Mouse (Mus musculus): ENCODE data around the gene Olfr910. TPM values are rescaled to one million over a fixed set of nuclear protein-coding genes. Genes with fewer than 3 reads are reported as not detected.

Olfr910 gene
- polyA plus RNA-seq (2015; fragmentation: Nextera tagmentation; extraction: Ambion mirVana), result not detected in 2 replicates

DNA sequence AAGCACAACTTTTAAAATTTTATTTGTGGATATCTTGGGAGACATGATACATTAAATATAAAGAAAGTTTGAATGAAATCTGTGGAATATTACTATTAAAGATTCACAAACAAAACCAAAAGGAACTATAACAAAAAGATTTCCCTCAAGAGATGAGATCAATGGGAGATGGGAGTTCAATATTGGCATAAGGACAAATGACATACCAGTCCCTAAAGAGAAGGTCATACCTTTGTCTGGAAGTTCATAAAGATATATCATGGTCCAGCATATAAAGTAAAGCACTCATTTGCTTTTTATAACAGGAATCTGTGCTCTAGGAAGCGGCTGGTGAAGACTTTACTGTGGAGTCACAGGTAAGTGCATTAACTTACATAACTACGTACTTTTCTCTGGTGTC, at the start of gene Olfr910:
TSS of gene Olfr910 (plus strand) at position 301 of the 400 bp plus-strand sequence.

DNA sequence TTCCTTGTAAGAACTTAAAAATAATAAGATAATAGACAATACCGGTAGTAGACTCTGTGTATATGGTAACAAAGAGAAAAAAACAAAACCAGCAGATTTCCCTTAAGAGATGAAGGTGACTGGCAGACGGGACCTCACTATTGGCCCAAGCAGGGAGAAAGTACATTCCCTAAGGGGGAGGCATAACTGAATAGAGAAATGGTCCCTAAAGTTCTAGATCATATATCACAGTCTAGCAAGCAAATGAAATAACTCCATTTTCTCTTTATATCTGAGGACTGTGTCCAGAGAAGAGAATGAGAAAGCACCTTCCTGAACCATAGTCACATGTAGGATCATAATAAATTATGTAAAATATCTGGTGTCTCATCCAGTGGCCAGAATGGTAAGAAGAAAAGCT, 42.1 kb upstream of the Olfr910 start, which contains the start of gene Olfr907:
TSS of gene Olfr907 (plus strand) at position 301 of the 400 bp plus-strand sequence.

DNA sequence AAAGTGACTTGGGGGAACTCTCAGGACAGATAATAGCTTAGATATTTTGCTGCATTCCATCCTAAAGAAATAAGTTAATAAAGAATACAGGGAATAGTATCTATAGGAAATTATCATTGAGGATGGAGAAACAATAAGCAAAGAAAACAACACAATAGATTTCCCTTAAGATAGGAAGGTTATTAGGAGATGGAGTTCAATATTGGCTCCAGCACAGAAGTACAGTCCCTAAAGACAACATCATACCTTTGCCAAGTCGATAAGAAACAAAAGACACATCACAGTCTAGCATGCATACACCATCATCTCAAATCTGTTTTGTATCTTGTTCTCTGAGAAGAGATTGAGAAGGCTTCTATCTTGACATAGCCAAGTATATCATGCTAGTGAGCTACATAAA, 16.4 kb upstream of the Olfr910 start, which contains the start of gene Olfr911-ps1:
TSS of gene Olfr911-ps1 (plus strand) at position 301 of the 400 bp plus-strand sequence.

DNA sequence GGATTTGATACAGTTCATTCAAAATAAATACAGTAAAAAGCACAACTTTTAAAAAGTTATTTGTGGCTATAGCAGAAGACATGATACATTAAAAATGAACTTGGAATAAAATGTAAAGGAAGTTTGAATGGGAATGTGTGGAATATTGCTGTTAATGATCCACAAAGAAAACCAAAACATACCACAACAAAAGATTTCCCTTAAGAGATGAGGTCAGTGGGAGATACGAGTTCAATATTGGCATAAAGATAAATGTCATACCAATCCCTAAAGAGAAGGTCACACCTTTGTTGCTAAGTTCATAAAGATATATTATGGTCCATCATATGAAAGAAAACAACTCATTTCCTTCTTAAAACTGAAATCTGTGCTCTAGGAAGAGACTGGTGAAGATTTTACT, 42.2 kb downstream of the Olfr910 start, which contains the start of gene Olfr912:
TSS of gene Olfr912 (plus strand) at position 301 of the 400 bp plus-strand sequence.

Other genes with a start within 250 kb of the Olfr910 start
- not detected in 2 replicates for gene Olfr896-ps1, start 246.7 kb upstream of the Olfr910 start, polyA plus RNA-seq (2015; fragmentation: Nextera tagmentation; extraction: Ambion mirVana)
- not detected in 2 replicates for gene Olfr25, start 208.8 kb upstream of the Olfr910 start, polyA plus RNA-seq (2015; fragmentation: Nextera tagmentation; extraction: Ambion mirVana)
- gene Olfr898, start 189.4 kb upstream of the Olfr910 start, polyA plus RNA-seq (2015; fragmentation: Nextera tagmentation; extraction: Ambion mirVana), result not detected in 2 replicates
- not detected in 2 replicates for gene Olfr250, start 171.0 kb upstream of the Olfr910 start, polyA plus RNA-seq (2015; fragmentation: Nextera tagmentation; extraction: Ambion mirVana)
- gene Olfr251, start 160.8 kb upstream of the Olfr910 start, polyA plus RNA-seq (2015; fragmentation: Nextera tagmentation; extraction: Ambion mirVana), result not detected in 2 replicates
- not detected in 2 replicates for gene Olfr147, start 136.2 kb upstream of the Olfr910 start, polyA plus RNA-seq (2015; fragmentation: Nextera tagmentation; extraction: Ambion mirVana)
- gene Olfr901, start 108.4 kb upstream of the Olfr910 start, polyA plus RNA-seq (2015; fragmentation: Nextera tagmentation; extraction: Ambion mirVana), result not detected in 2 replicates
- not detected in 2 replicates for gene Olfr902, start 90.2 kb upstream of the Olfr910 start, polyA plus RNA-seq (2015; fragmentation: Nextera tagmentation; extraction: Ambion mirVana)
- not detected in 2 replicates for gene Olfr904, start 74.7 kb upstream of the Olfr910 start, polyA plus RNA-seq (2015; fragmentation: Nextera tagmentation; extraction: Ambion mirVana)
- gene Olfr905, start 66.7 kb upstream of the Olfr910 start, polyA plus RNA-seq (2015; fragmentation: Nextera tagmentation; extraction: Ambion mirVana), result not detected in 2 replicates
- not detected in 2 replicates for gene Olfr906, start 50.8 kb upstream of the Olfr910 start, polyA plus RNA-seq (2015; fragmentation: Nextera tagmentation; extraction: Ambion mirVana)
- gene Olfr907, start 42.0 kb upstream of the Olfr910 start, polyA plus RNA-seq (2015; fragmentation: Nextera tagmentation; extraction: Ambion mirVana), result not detected in 2 replicates
- gene Olfr911-ps1, start 16.3 kb upstream of the Olfr910 start, polyA plus RNA-seq (2015; fragmentation: Nextera tagmentation; extraction: Ambion mirVana), result not detected in 2 replicates
- not detected in 2 replicates for gene Olfr912, start 42.3 kb downstream of the Olfr910 start, polyA plus RNA-seq (2015; fragmentation: Nextera tagmentation; extraction: Ambion mirVana)
- not detected in 2 replicates for gene Olfr913, start 54.9 kb downstream of the Olfr910 start, polyA plus RNA-seq (2015; fragmentation: Nextera tagmentation; extraction: Ambion mirVana)
- not detected in 2 replicates for gene Olfr914, start 67.3 kb downstream of the Olfr910 start, polyA plus RNA-seq (2015; fragmentation: Nextera tagmentation; extraction: Ambion mirVana)
- not detected in 2 replicates for gene Olfr916, start 122.0 kb downstream of the Olfr910 start, polyA plus RNA-seq (2015; fragmentation: Nextera tagmentation; extraction: Ambion mirVana)
- gene Olfr917, start 128.0 kb downstream of the Olfr910 start, polyA plus RNA-seq (2015; fragmentation: Nextera tagmentation; extraction: Ambion mirVana), result not detected in 2 replicates
- not detected in 2 replicates for gene Olfr918, start 136.8 kb downstream of the Olfr910 start, polyA plus RNA-seq (2015; fragmentation: Nextera tagmentation; extraction: Ambion mirVana)
- not detected in 2 replicates for gene Olfr919, start 165.8 kb downstream of the Olfr910 start, polyA plus RNA-seq (2015; fragmentation: Nextera tagmentation; extraction: Ambion mirVana)
- 30.6 and 30.8 TPM in 2 replicates for gene Vwa5a, start 180.4 kb downstream of the Olfr910 start, polyA plus RNA-seq (2015; fragmentation: Nextera tagmentation; extraction: Ambion mirVana)
- 0.02 and 0.06 TPM in 2 replicates for gene Olfr920, start 214.4 kb downstream of the Olfr910 start, polyA plus RNA-seq (2015; fragmentation: Nextera tagmentation; extraction: Ambion mirVana)
- gene Olfr921, start 235.2 kb downstream of the Olfr910 start, polyA plus RNA-seq (2015; fragmentation: Nextera tagmentation; extraction: Ambion mirVana), result not detected in 2 replicates